Mouse (Mus musculus): ENCODE results near the gene Fam234b.

The Fam234b gene

GRCm38 (mm10) chr6:135197921-135198532 lies at the start of gene Fam234b, which contains the start of gene Hebp1:
Gene Fam234b (plus strand): TSS chr6:135197977.
Gene Hebp1 (minus strand): TSS chr6:135198022.
- DNase-seq (ENCODE audit: low read depth, low spot score) = peak; percentile 76

GRCm38 (mm10) chr6:135148506-135148905 lies 49.3 kb upstream of the Fam234b start:
- DNase-seq (ENCODE audit: low read depth, low spot score) = peak; percentile 31

- no peak for DNase-seq (ENCODE audit: low read depth, low spot score)
Observed at GRCm38 (mm10) chr6:135149175-135149574, 48.6 kb upstream of the Fam234b start.

DNA sequence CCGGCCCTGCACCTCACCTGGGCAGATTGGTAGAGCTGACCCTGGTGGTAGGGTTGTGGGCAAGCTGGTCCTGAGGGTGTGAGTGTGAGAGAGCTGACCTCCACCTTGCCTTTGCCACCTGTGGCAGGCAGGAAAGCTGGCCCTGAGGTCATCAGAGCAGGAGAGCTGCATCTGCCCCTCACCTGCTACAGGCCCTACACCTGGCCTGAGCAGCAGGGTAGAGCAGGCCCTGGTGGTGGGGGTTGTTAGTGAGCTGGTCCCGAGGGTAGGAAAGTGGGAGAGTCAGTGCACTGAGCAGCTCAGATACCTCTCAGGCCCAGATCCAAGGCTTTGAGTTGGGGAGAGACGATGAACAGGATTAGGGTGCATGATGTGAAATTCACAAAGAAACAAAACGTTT lies 48.1 kb upstream of the Fam234b start:
- no peak for DNase-seq (ENCODE audit: low read depth, low spot score)

DNA sequence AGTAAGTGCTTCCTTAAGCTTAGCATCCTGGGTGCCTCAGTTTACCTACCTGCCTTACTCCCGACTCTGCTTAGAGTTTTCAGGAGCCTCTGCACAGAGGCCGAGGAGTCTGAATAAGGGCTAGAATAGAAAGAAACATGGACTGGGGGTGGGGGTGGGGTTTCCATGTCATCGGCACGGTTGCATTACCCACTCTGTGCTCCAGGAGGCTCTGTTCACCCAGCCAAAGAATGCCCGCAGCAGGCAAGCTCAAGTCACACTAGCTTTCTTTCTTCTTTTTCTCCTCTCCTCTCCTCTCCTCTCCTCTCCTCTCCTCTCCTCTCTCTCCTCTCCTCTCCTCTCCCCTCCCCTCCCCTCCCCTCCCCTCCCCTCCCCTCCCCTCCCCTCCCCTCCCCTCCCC lies 47.5 kb upstream of the Fam234b start:
- DNase-seq (ENCODE audit: low read depth, low spot score) = peak; percentile 36

DNA sequence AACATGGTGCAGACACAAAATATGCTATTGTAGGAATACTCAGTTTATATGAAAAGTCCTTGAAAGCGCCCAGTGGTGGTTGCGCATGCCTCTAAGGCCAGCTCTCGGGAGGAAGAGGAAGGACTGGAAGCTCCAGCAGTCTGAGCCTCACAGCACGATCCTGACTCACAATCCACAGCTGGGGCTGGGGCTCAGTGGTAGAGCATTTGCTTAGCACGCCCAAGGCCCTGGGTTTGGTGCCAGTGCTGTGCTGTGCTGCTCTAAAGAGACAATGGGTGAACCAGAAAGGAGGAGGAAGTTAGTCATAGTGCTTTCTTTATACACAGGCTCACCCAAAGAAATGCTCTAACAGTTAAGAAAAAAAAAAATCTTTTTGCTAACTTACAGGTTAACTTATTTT lies 44.1 kb upstream of the Fam234b start:
- no peak for DNase-seq (ENCODE audit: low read depth, low spot score)

DNA sequence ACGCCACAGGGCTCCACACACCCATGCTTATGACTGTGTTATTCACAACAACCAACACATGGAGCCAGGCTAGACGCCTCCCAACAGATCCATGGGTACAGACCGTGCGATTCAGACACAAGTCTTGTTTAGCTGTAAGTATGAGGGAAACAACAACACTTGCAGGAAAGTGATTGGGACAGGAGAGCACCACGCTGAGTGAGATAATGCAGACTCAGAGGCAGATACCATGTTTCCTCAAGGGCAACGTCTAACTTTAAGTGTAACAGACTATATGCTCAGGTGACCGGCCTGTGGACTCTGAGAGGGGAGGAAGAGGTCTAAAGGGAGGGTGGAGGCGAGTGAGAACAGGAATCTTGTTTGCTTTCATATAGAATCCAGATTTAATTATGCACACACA lies 41.2 kb upstream of the Fam234b start:
- DNase-seq (ENCODE audit: low read depth, low spot score) = no peak

DNA sequence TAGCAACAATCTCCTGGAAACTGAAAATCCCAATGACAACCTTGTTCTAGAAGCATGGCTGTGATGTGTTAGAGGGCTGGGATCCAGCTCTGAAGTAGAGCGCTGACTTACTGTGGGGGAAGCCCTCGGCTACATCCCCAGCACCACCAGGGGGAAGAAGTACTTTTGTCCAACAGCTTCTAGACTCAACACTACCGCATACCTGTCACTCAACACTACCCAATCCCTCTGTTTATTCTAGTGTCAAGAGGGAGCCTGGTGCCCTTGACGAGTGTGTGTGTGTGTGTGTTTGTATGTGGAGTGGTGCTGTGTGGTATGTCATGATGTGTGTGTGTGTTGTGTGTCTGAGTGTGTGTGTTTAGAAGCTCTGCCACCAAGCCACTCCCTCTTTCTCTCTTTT lies 40.3 kb upstream of the Fam234b start:
- DNase-seq (ENCODE audit: low read depth, low spot score) = no peak

DNA sequence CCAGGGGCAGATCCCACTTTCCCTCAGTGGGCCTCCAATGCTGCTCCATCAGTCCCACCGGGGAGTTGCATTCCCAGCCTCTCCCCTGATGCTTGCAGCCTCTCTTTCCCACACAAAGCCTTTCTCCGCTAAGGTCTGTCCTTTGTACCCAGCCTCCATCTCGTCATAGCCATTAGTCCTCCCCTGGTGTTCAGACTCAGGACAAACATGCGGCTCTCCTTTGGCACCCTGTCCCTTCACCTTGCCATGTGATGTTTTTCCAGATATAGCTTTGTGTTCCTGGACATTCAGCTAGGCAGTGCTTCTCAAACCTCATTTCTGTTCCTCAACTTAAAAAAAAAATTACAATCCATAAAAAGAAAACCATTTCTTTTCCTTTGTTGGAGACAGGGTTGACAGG lies 39.3 kb upstream of the Fam234b start:
- no peak for DNase-seq (ENCODE audit: low read depth, low spot score)

GRCm38 (mm10) chr6:135161356-135161755 lies 36.4 kb upstream of the Fam234b start:
- DNase-seq (ENCODE audit: low read depth, low spot score) = no peak

GRCm38 (mm10) chr6:135162311-135162710 lies 35.5 kb upstream of the Fam234b start:
- DNase-seq (ENCODE audit: low read depth, low spot score) = no peak

- no peak for DNase-seq (ENCODE audit: low read depth, low spot score)
Observed at GRCm38 (mm10) chr6:135162861-135163260, 34.9 kb upstream of the Fam234b start.

DNA sequence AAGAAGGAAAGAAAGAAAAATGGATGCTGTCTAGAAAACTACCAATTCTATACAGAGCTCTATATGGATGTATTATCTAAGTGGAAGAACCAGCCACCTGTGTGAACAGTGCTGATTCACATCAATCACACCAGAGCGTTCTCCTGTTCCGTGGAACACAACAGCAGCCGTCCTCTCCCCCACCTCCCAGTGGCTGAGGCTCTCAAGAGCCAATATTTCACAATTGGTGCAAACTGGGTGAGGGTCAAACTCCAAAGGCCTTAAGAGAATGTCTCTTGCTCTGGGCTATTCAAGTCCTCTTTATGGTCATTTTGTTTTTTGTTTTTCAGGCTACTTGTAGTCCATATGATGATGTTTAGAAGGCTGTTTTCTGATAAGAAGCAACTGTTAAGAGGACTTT lies 32.6 kb upstream of the Fam234b start:
- DNase-seq (ENCODE audit: low read depth, low spot score) = no peak

DNA sequence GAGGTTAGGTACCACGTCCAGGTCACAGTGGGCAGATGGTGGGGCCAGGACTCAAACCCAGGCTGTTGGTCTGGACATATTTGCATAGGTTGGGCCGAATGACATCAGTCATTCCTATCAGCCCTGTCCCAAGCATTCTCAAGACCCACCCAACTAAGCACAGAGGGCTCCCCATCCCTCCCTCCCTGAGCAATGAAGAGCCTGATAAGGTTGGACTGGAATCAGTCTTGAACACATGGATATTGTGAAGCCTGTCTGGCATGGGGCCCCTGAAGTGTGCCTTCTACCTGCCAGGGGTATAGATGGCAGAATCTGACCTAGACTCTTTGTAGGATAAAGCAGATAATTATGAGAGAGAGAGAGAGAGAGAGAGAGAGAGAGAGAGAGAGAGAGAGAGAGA lies 32.1 kb upstream of the Fam234b start:
- DNase-seq (ENCODE audit: low read depth, low spot score) = no peak

- no peak for DNase-seq (ENCODE audit: low read depth, low spot score)
Observed at GRCm38 (mm10) chr6:135166262-135166661, 31.5 kb upstream of the Fam234b start.

- no peak for DNase-seq (ENCODE audit: low read depth, low spot score)
Observed at GRCm38 (mm10) chr6:135166712-135167111, 31.1 kb upstream of the Fam234b start.

- peak; percentile 76 for DNase-seq (ENCODE audit: low read depth, low spot score)
Observed at GRCm38 (mm10) chr6:135167380-135168311, 30.1 kb upstream of the Fam234b start.

DNA sequence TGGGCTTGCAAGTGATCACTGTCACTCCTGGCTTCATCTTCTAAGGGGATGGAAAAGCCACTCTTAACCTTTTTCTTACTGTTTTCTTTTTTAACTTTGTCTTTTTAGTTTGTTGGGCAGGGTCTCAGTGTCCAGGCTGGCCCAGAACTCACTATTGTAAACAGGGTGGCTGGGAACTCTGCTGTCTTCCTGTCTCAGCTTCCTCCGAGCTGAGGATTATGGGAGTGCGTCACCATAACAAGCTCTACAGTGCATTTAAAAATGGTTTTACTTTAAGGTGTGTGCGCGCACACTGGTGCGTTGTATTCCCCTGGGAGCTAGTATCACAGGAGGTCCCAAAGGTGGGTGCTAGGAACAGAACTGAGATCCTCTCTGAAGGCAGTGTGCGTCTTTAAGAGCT lies 29.3 kb upstream of the Fam234b start:
- DNase-seq (ENCODE audit: low read depth, low spot score) = no peak

DNA sequence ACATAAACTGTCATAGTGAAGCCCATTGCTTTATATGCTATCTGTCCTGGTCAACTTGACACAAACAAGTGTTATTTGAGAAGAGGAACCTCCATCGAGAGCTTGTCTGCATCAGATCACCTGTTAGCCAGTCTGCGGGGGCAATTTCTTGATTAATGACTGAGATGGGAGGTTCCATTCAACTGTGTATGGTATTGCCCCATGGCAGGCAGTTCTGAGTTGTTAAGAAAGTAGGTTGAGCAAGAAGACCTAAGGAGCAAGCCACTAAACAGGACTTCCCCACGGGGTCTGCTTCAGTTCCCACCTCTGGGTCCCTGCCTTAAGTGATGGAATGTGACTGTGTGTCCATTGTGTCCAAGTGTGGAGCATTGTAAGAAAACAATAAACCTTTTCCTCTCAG lies 28.5 kb upstream of the Fam234b start:
- no peak for DNase-seq (ENCODE audit: low read depth, low spot score)

DNA sequence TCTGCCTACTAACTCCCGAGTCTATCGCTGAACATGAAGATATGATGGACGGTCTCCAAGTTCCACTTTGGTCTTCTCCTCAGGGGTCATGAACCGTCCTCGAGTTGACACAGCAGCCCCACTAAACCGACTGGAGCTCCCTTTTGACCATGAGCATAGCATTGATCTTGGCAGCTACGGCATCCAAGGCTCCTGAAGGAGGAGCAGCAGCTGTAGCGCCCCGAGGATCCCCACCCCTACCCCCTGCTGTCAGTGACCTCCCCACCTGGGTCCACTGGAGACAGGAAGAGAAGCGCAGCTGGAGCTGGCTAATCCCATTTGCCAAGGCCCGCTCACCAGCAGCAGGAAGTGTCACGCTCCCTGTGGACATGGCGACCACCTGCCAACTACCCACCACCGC lies 26.0 kb upstream of the Fam234b start:
- peak; percentile 52 for DNase-seq (ENCODE audit: low read depth, low spot score)

GRCm38 (mm10) chr6:135175014-135175413 lies 22.8 kb upstream of the Fam234b start:
- DNase-seq (ENCODE audit: low read depth, low spot score) = no peak

DNA sequence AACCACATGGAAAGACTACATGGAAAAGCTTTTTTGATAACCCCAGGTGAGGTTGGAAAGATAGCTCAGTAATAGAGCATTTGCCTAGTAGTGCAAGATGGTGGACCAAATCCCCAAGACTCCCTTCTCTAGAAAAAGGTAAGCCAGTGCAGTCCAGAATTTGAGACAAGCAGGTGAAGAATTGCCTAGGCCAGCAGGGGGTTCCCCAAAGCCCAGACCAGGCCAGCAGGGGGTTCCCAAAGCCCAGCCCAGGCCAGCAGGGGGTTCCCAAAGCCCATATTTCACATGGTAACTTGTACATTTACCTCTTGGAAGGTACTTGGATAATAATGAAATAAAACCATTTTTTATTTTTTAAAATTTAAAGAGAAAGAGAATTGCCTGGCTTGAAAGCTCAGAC lies 20.5 kb upstream of the Fam234b start:
- DNase-seq (ENCODE audit: low read depth, low spot score) = peak; percentile 49

DNA sequence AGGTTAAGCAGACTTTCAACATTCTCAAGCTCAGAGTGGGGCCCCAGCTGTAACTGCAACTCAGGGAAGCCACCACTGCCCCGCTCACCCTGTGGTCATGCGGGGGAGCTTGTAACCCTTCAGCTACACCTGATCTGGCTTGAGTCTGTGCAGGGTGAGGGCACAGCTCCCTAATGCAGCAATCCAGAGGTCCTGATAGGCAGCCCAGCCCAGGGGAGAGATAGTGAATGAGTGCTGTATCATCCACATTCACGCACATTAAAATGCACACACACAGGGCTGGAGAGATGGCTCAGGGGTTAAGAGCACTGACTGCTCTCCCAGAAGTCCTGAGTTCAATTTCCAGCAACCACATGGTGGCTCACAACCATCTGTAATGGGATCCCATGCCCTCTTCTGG lies 19.2 kb upstream of the Fam234b start:
- no peak for DNase-seq (ENCODE audit: low read depth, low spot score)
